Mouse (Mus musculus): ENCODE data around the gene Cetn3.

- TF ChIP-seq CTCF (conservative IDR thresholded peaks at IDR 0.05; ENCODE audit: low read length), result no peak
- no peak for TF ChIP-seq POU5F1 (IDR thresholded peaks at IDR 0.05; ENCODE audit: borderline replicate concordance, low read length)
These were observed 28.0 kb upstream of the Cetn3 start for GRCm38 (mm10) chr13:81754878-81755277.

All from E14TG2a.4 (cell line).